Mouse (Mus musculus): ENCODE measurements around the gene Tfe3. TPM values are rescaled to one million over a fixed set of nuclear protein-coding genes. Genes with fewer than 3 reads are reported as not detected.
"Not testable (repeated sequence)": the region's sequence is repeated elsewhere in the genome, so short reads cannot be mapped to it uniquely, and the experiment has no call there.

Tfe3 gene
- polyA plus RNA-seq, 1 experiment from 2014 or later = 27.7 TPM

DNA sequence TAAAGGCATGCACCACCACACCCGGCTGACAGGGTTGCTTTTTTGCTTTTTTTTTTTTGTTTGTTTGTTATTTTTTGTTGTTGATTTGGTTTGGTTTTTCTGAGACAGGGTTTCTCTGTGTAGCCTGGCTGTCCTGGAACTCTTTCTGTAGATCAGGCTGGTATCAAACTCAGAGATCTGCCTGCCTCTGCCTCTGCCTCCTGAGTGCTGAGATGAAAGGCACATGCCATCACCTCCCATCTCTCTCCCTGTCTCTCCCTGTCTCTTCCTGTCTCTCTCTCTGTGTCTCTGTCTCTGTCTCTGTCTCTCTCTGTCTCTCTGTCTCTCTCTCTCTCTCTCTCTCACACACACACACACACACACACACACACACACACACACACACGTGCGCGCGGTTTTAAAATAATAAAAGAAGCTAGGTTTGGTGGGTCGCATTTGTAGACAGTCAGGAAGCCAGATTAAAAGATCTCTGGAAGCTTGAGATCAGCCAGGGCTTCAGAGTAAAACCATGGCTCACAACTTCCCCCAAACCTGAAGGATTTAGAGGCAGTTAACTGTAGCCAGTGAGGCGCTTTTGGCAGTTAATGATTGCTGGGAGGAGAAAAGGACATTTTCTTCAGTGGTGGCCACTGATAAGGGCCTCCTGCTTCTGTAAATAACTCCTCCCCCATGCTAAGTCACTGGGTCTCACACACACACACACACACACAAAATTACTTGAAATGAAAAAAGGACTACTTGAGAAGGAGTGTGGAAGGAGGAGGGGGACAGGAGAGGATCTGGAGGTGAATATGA lies 16.3 kb downstream of the Tfe3 start:
- Histone ChIP-seq H3K36me3 (peaks cover 7% of the 10 kb centered on the region), H3K9ac (replicated peaks) (no peak overlapping the region), H3K4me2 (no peak overlapping the region), H3K9me3 (no peaks in the 10 kb centered on the region), H3K4me1 (replicated peaks) (no peaks in the 10 kb centered on the region), H3K27ac (no peak overlapping the region), H3K27me3 (no peaks in the 10 kb centered on the region), H3K4me3 (replicated peaks) (no peak overlapping the region)
- no peak for ATAC-seq (ENCODE audit: insufficient number of reproducible peaks, insufficient read depth, low FRiP score, low TSS enrichment, low read depth)
- WGBS = 68% methylated on average over 7 of the region's 7 CpGs

GRCm38 (mm10) chrX:7779294-7779693 lies 16.9 kb downstream of the Tfe3 start:
- no peak for ATAC-seq (ENCODE audit: insufficient number of reproducible peaks, insufficient read depth, low FRiP score, low TSS enrichment, low read depth)
- H3K27me3 ChIP-seq = no peaks in the 10 kb centered on the region
- peaks cover under 1% of the 10 kb centered on the region; the same call in 1 of the 2 replicates for H3K36me3 ChIP-seq
- no peaks in the 10 kb centered on the region for H3K4me1 ChIP-seq (replicated peaks)
- H3K4me3 ChIP-seq (replicated peaks) = no peak overlapping the region
- WGBS = 15% methylated on average over 3 of the region's 3 CpGs
- H3K27ac ChIP-seq = no peak overlapping the region
- no peak overlapping the region for H3K4me2 ChIP-seq
- no peak overlapping the region for H3K9ac ChIP-seq (replicated peaks)
- no peaks in the 10 kb centered on the region for H3K9me3 ChIP-seq

GRCm38 (mm10) chrX:7782603-7783092 lies 20.3 kb downstream of the Tfe3 start:
- WGBS = 83% methylated on average over 4 of the region's 4 CpGs
- Histone ChIP-seq H3K9me3 (no peaks in the 10 kb centered on the region), H3K27ac (no peak overlapping the region), H3K4me2 (no peak overlapping the region), H3K4me1 (replicated peaks) (no peaks in the 10 kb centered on the region), H3K27me3 (no peaks in the 10 kb centered on the region), H3K9ac (replicated peaks) (no peak overlapping the region), H3K36me3 (no peaks in the 10 kb centered on the region), H3K4me3 (replicated peaks) (no peak overlapping the region)
- no peak for ATAC-seq (ENCODE audit: insufficient number of reproducible peaks, insufficient read depth, low FRiP score, low TSS enrichment, low read depth)

DNA sequence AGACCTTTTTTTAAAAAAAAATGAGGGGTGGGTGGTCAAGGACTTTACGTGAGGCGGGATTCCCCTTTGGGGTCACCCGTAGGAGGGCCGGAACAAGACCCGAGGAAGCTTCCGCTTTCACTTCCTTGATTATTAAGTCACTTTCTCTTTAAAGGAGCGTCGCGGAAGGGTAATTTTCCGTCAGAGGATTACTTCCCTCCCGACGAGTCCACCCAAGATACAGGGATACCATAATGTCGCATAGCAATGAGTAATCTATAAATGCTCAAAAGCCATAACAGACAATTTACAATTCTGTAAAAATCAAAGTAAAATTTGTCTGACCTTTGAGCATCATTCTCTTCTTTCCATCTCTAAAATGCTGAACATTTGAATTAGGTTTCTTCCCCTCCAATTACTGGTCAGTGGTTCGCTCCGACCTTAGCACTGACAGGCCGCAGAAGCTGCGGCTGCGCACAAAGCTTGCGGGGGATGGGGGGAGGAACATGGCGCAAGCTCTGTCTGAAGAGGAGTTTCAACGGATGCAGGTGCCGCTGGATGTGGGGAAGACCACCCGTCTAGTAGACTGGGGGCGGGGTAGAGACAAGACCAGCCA lies 27.3 kb downstream of the Tfe3 start, which contains the start of gene Gripap1:
Gene Gripap1 (plus strand): TSS at position 224 of the 595 bp plus-strand sequence.
- Histone ChIP-seq H3K27me3 (no peaks in the 10 kb centered on the region), H3K36me3 (no peaks in the 10 kb centered on the region), H3K9me3 (peaks cover under 1% of the 10 kb centered on the region; the same call in 1 of the 2 replicates), H3K4me3 (replicated peaks) (peak within 1 kb of the TSS; percentile 49), H3K4me1 (replicated peaks) (no peaks in the 10 kb centered on the region), H3K9ac (replicated peaks) (peak within 1 kb of the TSS; percentile 53), H3K27ac (no peak within 1 kb of the TSS), H3K4me2 (peak within 1 kb of the TSS; percentile 60)
- ATAC-seq (ENCODE audit: insufficient number of reproducible peaks, insufficient read depth, low FRiP score, low TSS enrichment, low read depth) = 0 out of 2 replicates have a peak, but pooled peaks have one; percentile 56
- WGBS = 14% methylated on average over 24 of the region's 24 CpGs

DNA sequence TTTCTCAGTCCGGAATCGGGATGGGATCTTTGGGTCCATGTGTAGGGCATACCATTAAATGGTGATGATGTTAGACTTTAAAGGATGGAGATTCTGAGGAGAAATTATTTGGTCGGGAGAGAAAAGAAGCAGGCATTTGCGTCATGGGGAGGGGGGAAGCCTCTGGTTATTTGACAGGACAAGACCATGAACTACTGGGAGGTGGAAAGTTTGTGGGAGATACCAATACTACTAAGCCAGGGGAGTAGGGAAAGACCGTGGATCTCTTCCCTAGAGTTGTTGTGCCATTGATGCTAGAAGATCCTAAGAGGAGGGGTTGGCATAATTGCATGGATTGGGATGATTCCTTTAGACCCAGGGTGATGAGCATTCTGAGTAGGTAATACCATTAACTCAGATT lies 27.9 kb downstream of the Tfe3 start:
- Histone ChIP-seq H3K4me1 (replicated peaks) (no peaks in the 10 kb centered on the region), H3K27me3 (no peaks in the 10 kb centered on the region), H3K9ac (replicated peaks) (peak overlapping the region; percentile 53; the same call in 1 of the 2 replicates), H3K9me3 (peaks cover 3% of the 10 kb centered on the region; the same call in 1 of the 2 replicates), H3K27ac (no peak overlapping the region), H3K4me3 (replicated peaks) (peak overlapping the region; percentile 49), H3K4me2 (peak overlapping the region; percentile 60), H3K36me3 (no peaks in the 10 kb centered on the region)
- no peak for ATAC-seq (ENCODE audit: insufficient number of reproducible peaks, insufficient read depth, low FRiP score, low TSS enrichment, low read depth)
- WGBS = 29% methylated on average over 5 of the region's 5 CpGs

DNA sequence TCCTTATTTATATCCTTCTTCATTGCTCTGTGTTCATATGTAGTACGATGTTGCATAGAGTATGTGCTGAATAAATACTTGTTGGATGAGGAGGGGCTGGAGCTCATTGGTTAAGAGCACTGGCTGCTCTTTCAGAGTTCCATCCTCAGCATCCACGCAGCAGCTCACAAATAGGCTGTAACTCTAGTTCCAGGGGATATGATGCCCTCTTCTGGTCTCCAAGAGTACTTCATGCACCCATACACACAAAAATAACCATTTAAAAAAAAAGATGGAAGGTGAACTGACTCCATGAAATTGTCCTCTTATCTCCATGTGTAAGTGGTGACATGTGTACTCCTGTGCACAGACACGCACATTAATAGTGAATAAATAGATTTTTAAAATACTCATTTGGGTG lies 31.0 kb downstream of the Tfe3 start:
- no peaks in the 10 kb centered on the region for H3K36me3 ChIP-seq
- no peak overlapping the region for H3K27ac ChIP-seq
- H3K9me3 ChIP-seq = peaks cover 3% of the 10 kb centered on the region; the same call in 1 of the 2 replicates
- 60% methylated on average over 3 of the region's 3 CpGs for WGBS
- ATAC-seq (ENCODE audit: insufficient number of reproducible peaks, insufficient read depth, low FRiP score, low TSS enrichment, low read depth) = no peak
- no peaks in the 10 kb centered on the region for H3K27me3 ChIP-seq
- H3K4me3 ChIP-seq (replicated peaks) = no peak overlapping the region
- H3K9ac ChIP-seq (replicated peaks) = no peak overlapping the region
- H3K4me1 ChIP-seq (replicated peaks) = no peaks in the 10 kb centered on the region
- no peak overlapping the region for H3K4me2 ChIP-seq

DNA sequence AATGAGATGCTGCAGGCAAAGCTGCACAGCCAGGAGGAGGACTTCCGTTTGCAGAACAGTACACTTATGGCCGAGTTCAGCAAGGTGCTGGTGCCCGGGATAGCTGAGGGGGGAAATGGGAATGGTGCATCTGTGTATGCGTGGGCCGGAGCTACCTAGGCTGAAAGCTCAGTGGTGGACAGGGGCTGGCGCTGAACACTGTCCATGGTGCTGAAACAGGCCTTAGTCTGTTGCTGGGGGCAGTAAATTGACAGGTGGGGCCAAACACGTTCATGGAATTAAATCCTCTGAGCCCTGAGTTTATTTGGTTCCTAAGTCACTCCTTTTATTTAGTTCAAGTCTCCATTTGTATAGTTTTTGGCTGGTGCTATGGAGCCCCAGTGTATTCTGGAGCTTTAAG lies 32.7 kb downstream of the Tfe3 start:
- peaks cover 3% of the 10 kb centered on the region; the same call in 1 of the 2 replicates for H3K9me3 ChIP-seq
- H3K36me3 ChIP-seq = peaks cover 2% of the 10 kb centered on the region; the same call in 1 of the 2 replicates
- H3K4me1 ChIP-seq (replicated peaks) = no peaks in the 10 kb centered on the region
- no peak overlapping the region for H3K4me2 ChIP-seq
- H3K27ac ChIP-seq = no peak overlapping the region
- no peaks in the 10 kb centered on the region for H3K27me3 ChIP-seq
- WGBS = 31% methylated on average over 7 of the region's 7 CpGs
- no peak for ATAC-seq (ENCODE audit: insufficient number of reproducible peaks, insufficient read depth, low FRiP score, low TSS enrichment, low read depth)
- H3K4me3 ChIP-seq (replicated peaks) = no peak overlapping the region
- no peak overlapping the region for H3K9ac ChIP-seq (replicated peaks)

DNA sequence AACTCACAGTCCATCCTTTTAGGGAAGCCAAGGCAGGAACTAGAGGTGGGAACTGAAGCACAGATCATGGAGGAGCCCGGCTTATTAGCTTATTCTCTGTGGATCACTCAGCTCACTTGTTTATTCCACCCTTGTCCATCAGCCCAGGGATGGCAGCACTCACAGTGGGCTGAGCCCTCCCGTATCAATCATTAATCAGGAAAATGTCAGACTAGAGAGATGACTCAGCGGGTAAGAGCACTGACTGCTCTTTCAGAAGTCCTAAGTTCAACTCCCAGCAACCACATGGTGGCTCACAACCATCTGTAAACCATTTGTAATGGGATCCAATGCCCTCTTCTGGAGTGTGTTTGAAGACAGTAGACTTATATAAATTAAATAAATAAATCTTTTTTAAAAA lies 35.0 kb downstream of the Tfe3 start:
- H3K9me3 ChIP-seq = peaks cover 3% of the 10 kb centered on the region; the same call in 1 of the 2 replicates
- H3K4me1 ChIP-seq (replicated peaks) = no peaks in the 10 kb centered on the region
- H3K4me3 ChIP-seq (replicated peaks) = no peak overlapping the region
- H3K9ac ChIP-seq (replicated peaks) = no peak overlapping the region
- no peaks in the 10 kb centered on the region for H3K27me3 ChIP-seq
- H3K27ac ChIP-seq = no peak overlapping the region
- no peak for ATAC-seq (ENCODE audit: insufficient number of reproducible peaks, insufficient read depth, low FRiP score, low TSS enrichment, low read depth)
- peaks cover 19% of the 10 kb centered on the region; the same call in 1 of the 2 replicates for H3K36me3 ChIP-seq
- 79% methylated on average over 3 of the region's 3 CpGs for WGBS
- no peak overlapping the region for H3K4me2 ChIP-seq

DNA sequence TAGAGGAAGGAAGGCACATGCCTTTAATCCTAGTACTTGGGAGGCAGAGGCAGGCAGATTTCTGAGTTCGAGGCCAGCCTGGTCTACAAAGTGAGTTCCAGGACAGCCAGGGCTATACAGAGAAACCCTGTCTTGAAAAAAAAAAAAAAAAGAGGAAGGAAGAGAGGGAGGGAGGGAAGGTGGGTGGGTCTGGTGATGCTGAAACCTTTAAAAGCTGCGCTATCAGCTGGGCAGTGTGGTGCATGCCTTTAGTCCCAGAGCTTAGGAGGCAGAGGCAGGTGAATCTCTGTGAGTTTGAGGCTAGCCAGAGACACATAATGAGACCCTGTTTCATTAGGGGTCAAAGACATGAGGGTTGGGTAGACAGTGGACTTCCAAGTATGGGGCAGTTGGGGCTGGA lies 39.8 kb downstream of the Tfe3 start:
- not testable (repeated sequence) for H3K4me2 ChIP-seq; H3K9ac ChIP-seq (replicated peaks); H3K27ac ChIP-seq; H3K9me3 ChIP-seq; ATAC-seq (ENCODE audit: insufficient number of reproducible peaks, insufficient read depth, low FRiP score, low TSS enrichment, low read depth); H3K4me1 ChIP-seq (replicated peaks); H3K27me3 ChIP-seq; H3K4me3 ChIP-seq (replicated peaks)
- 82% methylated on average over 2 of the region's 2 CpGs for WGBS
- H3K36me3 ChIP-seq = peaks cover 38% of the 10 kb centered on the region

GRCm38 (mm10) chrX:7815016-7815415 lies 52.7 kb downstream of the Tfe3 start:
- not testable (repeated sequence) for H3K4me2 ChIP-seq; H3K4me1 ChIP-seq (replicated peaks); H3K9ac ChIP-seq (replicated peaks); H3K9me3 ChIP-seq; ATAC-seq (ENCODE audit: insufficient number of reproducible peaks, insufficient read depth, low FRiP score, low TSS enrichment, low read depth); H3K27ac ChIP-seq; H3K27me3 ChIP-seq; H3K4me3 ChIP-seq (replicated peaks)
- peaks cover 54% of the 10 kb centered on the region for H3K36me3 ChIP-seq
- WGBS = 46% methylated on average over 8 of the region's 8 CpGs

All from limb, embryonic 12.5 days (tissue).